8 mouse cellular contexts compared by ENCODE assay signal in the genomic region with DNA sequence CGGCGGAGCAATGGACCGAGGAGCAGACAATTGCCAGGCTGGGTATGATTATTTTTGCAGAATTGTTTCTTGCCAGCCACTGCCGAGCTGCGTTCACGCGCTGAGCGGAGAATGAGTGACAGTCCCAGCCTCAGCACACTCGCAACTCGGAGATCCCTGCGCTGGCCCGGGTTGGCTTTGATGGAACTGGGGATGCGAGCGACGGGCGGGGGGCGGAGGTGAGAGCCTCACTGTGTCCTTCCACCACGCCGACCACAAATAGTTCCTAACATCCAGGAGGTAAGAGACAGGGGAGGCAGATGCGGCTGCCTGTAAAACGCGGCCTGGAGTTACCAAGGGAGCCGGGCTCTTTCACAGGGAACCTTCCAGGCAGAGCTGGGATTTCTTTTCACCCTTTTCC. TPM values are rescaled to one million over a fixed set of nuclear protein-coding genes. Genes with fewer than 3 reads are reported as not detected.
DNase-seq lines count a peak whose midpoint lies in the region; ATAC-seq and TF ChIP-seq lines count a peak whose summit lies in the region.

Ncam1 (minus strand) TSS at position 120 of the 400 bp plus-strand sequence.

- H3K27me3 ChIP-seq in heart, embryonic 11.5 days (ENCODE audit: control insufficient read depth, insufficient read depth, low read length) = no peaks in the 10 kb centered on the region
- H3K27me3 ChIP-seq in kidney, embryonic 14.5 days (ENCODE audit: control insufficient read depth, insufficient read depth, low read length) = no peaks in the 10 kb centered on the region
- peaks cover 28% of the 10 kb centered on the region for H3K27me3 ChIP-seq in limb, embryonic 13.5 days
- no peaks in the 10 kb centered on the region for H3K27me3 ChIP-seq in midbrain, embryonic 15.5 days (replicated peaks)
- no peaks in the 10 kb centered on the region for H3K27me3 ChIP-seq in stomach, postnatal 0 days (ENCODE audit: control insufficient read depth, insufficient read depth, low read length)

- no peaks in the 10 kb centered on the region for H3K9me3 ChIP-seq in heart, embryonic 11.5 days (replicated peaks; ENCODE audit: control insufficient read depth, low read length)
- H3K9me3 ChIP-seq in kidney, embryonic 14.5 days (ENCODE audit: control insufficient read depth, low read length) = no peaks in the 10 kb centered on the region
- H3K9me3 ChIP-seq in limb, embryonic 13.5 days = no peaks in the 10 kb centered on the region
- no peaks in the 10 kb centered on the region for H3K9me3 ChIP-seq in midbrain, embryonic 15.5 days
- no peaks in the 10 kb centered on the region for H3K9me3 ChIP-seq in stomach, postnatal 0 days (ENCODE audit: control insufficient read depth, low read length)

- TF ChIP-seq POLR2A in embryonic fibroblast, embryonic 13.5 days (IDR thresholded peaks at IDR 0.05; ENCODE audit: low read depth, low read length) = peak; percentile 79

- no peak for TF ChIP-seq EP300 in stomach, postnatal 0 days (optimal IDR thresholded peaks at IDR 0.05)

- peak within 1 kb of the TSS; percentile 98 for H3K4me2 ChIP-seq in heart, embryonic 11.5 days
- H3K4me2 ChIP-seq in kidney, embryonic 14.5 days (replicated peaks; ENCODE audit: low read depth, low read length) = peak within 1 kb of the TSS; percentile 83
- peak within 1 kb of the TSS; percentile 94 for H3K4me2 ChIP-seq in limb, embryonic 13.5 days (replicated peaks)
- H3K4me2 ChIP-seq in midbrain, embryonic 15.5 days = peak within 1 kb of the TSS; percentile 61
- H3K4me2 ChIP-seq in stomach, postnatal 0 days (replicated peaks; ENCODE audit: low read depth) = peak within 1 kb of the TSS; percentile 73

- peaks cover 9% of the 10 kb centered on the region for H3K4me1 ChIP-seq in embryonic fibroblast, embryonic 13.5 days (ENCODE audit: control insufficient read depth, insufficient read depth, low read length)
- H3K4me1 ChIP-seq in heart, embryonic 11.5 days (ENCODE audit: control insufficient read depth, insufficient read depth, low read length) = no peaks in the 10 kb centered on the region
- H3K4me1 ChIP-seq in kidney, embryonic 14.5 days (ENCODE audit: control insufficient read depth, insufficient read depth, low read length) = peaks cover 5% of the 10 kb centered on the region; the same call in 1 of the 2 replicates
- H3K4me1 ChIP-seq in limb, embryonic 13.5 days = peaks cover 10% of the 10 kb centered on the region
- peaks cover 19% of the 10 kb centered on the region for H3K4me1 ChIP-seq in midbrain, embryonic 15.5 days
- H3K4me1 ChIP-seq in stomach, postnatal 0 days (replicated peaks; ENCODE audit: control insufficient read depth, insufficient read depth) = no peaks in the 10 kb centered on the region

- TF ChIP-seq CTCF in embryonic fibroblast, embryonic 13.5 days (IDR thresholded peaks at IDR 0.05; ENCODE audit: borderline replicate concordance, insufficient read depth, low read length) = no peak
- TF ChIP-seq CTCF in stomach, postnatal 0 days (IDR thresholded peaks at IDR 0.05; ENCODE audit: low read depth) = peak; percentile 15; the same call in 1 of the 2 replicates

- peak; percentile 27 to 70 for DNase-seq in spleen, postnatal 4 days (ENCODE audit: low spot score in 2 of 2)
- no peak for DNase-seq in spleen, adult 12 weeks (ENCODE audit: low spot score)
- DNase-seq in stomach, postnatal 0 days (ENCODE audit: low spot score) = peak; percentile 78

- peak within 1 kb of the TSS; percentile 93 for H3K4me3 ChIP-seq in embryonic fibroblast, embryonic 13.5 days (ENCODE audit: insufficient read depth, low read length)
- peak within 1 kb of the TSS; percentile 81 for H3K4me3 ChIP-seq in heart, embryonic 11.5 days (ENCODE audit: low read depth, low read length)
- peak within 1 kb of the TSS; percentile 96 for H3K4me3 ChIP-seq in kidney, embryonic 14.5 days (ENCODE audit: low read length)
- peak within 1 kb of the TSS; percentile 89 for H3K4me3 ChIP-seq in limb, embryonic 13.5 days
- peak within 1 kb of the TSS; percentile 98 for H3K4me3 ChIP-seq in midbrain, embryonic 15.5 days
- H3K4me3 ChIP-seq in stomach, postnatal 0 days (ENCODE audit: low read depth, low read length) = peak within 1 kb of the TSS; percentile 62

- ATAC-seq in heart, embryonic 11.5 days (replicated peaks; ENCODE audit: insufficient number of reproducible peaks, low FRiP score, low TSS enrichment) = no peak; the same call in 1 of the 2 replicates
- ATAC-seq in kidney, embryonic 14.5 days (ENCODE audit: low FRiP score, low TSS enrichment) = peak; percentile 73
- ATAC-seq in limb, embryonic 13.5 days (ENCODE audit: low FRiP score, low read depth) = peak; percentile 78; the same call in 1 of the 2 replicates
- ATAC-seq in midbrain, embryonic 15.5 days (replicated peaks) = peak; percentile 82
- ATAC-seq in stomach, postnatal 0 days (ENCODE audit: low FRiP score, low TSS enrichment) = peak; percentile 56

- H3K9ac ChIP-seq in heart, embryonic 11.5 days (ENCODE audit: low read depth, low read length) = peak within 1 kb of the TSS; percentile 78
- peak within 1 kb of the TSS; percentile 88 for H3K9ac ChIP-seq in kidney, embryonic 14.5 days (ENCODE audit: low read depth, low read length)
- H3K9ac ChIP-seq in limb, embryonic 13.5 days = peak within 1 kb of the TSS; percentile 86
- H3K9ac ChIP-seq in midbrain, embryonic 15.5 days = peak within 1 kb of the TSS; percentile 99
- peak within 1 kb of the TSS; percentile 69 for H3K9ac ChIP-seq in stomach, postnatal 0 days (ENCODE audit: low read length)

- H3K36me3 ChIP-seq in heart, embryonic 11.5 days (ENCODE audit: control insufficient read depth, insufficient read depth, low read length) = no peaks in the 10 kb centered on the region
- no peaks in the 10 kb centered on the region for H3K36me3 ChIP-seq in kidney, embryonic 14.5 days (ENCODE audit: control insufficient read depth, insufficient read depth, low read length)
- no peaks in the 10 kb centered on the region for H3K36me3 ChIP-seq in limb, embryonic 13.5 days
- no peaks in the 10 kb centered on the region for H3K36me3 ChIP-seq in midbrain, embryonic 15.5 days (replicated peaks)
- H3K36me3 ChIP-seq in stomach, postnatal 0 days (ENCODE audit: control insufficient read depth, insufficient read depth, low read length) = no peaks in the 10 kb centered on the region

- peak within 1 kb of the TSS; percentile 48 for H3K27ac ChIP-seq in embryonic fibroblast, embryonic 13.5 days (ENCODE audit: insufficient read depth, low read length)
- peak within 1 kb of the TSS; percentile 59 for H3K27ac ChIP-seq in heart, embryonic 11.5 days (ENCODE audit: low read depth, low read length)
- H3K27ac ChIP-seq in kidney, embryonic 14.5 days (ENCODE audit: low read depth, low read length) = peak within 1 kb of the TSS; percentile 82
- peak within 1 kb of the TSS; percentile 55 for H3K27ac ChIP-seq in limb, embryonic 13.5 days
- peak within 1 kb of the TSS; percentile 99 for H3K27ac ChIP-seq in midbrain, embryonic 15.5 days
- H3K27ac ChIP-seq in stomach, postnatal 0 days (replicated peaks) = peak within 1 kb of the TSS; percentile 83

- under 1% methylated on average over 23 of the region's 23 CpGs for WGBS in heart, embryonic 11.5 days (ENCODE audit: insufficient replicate concordance)
- under 1% methylated on average over 23 of the region's 23 CpGs for WGBS in kidney, embryonic 14.5 days
- WGBS in limb, embryonic 13.5 days = 0% methylated on average over 23 of the region's 23 CpGs
- WGBS in midbrain, embryonic 15.5 days = under 1% methylated on average over 23 of the region's 23 CpGs
- WGBS in stomach, postnatal 0 days = 0% methylated on average over 23 of the region's 23 CpGs

RNA-seq across cellular contexts. Expression of gene Ncam1, which starts in this region (rescaled TPM):
- polyA plus RNA-seq in embryonic fibroblast, embryonic 13.5 days (2011; ENCODE audit: insufficient read length, low read depth, missing spikeins) = 182 and 218 TPM in 2 replicates
- polyA plus RNA-seq in heart, embryonic 11.5 days (2014; fragmentation: Nextera tagmentation; extraction: Ambion mirVana) = 39.8 and 50.5 TPM in 2 replicates
- polyA plus RNA-seq in kidney, embryonic 14.5 days (2014; fragmentation: Nextera tagmentation; extraction: Ambion mirVana) = 126 and 139 TPM in 2 replicates
- polyA plus RNA-seq in limb, embryonic 13.5 days (2015; fragmentation: Nextera tagmentation; extraction: Ambion mirVana) = 90.9 and 101 TPM in 2 replicates
- 561 and 627 TPM in 2 replicates for polyA plus RNA-seq in midbrain, embryonic 15.5 days (2015; fragmentation: Nextera tagmentation; extraction: Ambion mirVana)
- 32.9 and 34.0 TPM in 2 replicates for polyA plus RNA-seq in stomach, postnatal 0 days (2015; fragmentation: Nextera tagmentation; extraction: Ambion mirVana)

Comparison
In these comparisons a context has a peak if more than half of its experiments do, and no peak if none do; other contexts are left out.
1. H3K27ac ChIP-seq: peak in every context shown above with its lines; median percentile 99 in midbrain, embryonic 15.5 days; 83 in stomach, postnatal 0 days; 82 in kidney, embryonic 14.5 days; 59 in heart, embryonic 11.5 days; 55 in limb, embryonic 13.5 days; 48 in embryonic fibroblast, embryonic 13.5 days.